Mouse (Mus musculus) brown adipose tissue, adult 24 weeks (tissue): Measurements from ENCODE around the gene Gm6337. TPM values are rescaled to one million over a fixed set of nuclear protein-coding genes. Genes with fewer than 3 reads are reported as not detected.
A peak's percentile ranks its signal among the peaks of the same experiment; 100 is the strongest.
"Not testable (repeated sequence)": the region's sequence is repeated elsewhere in the genome, so short reads cannot be mapped to it uniquely, and the experiment has no call there.

Source experiments
- H3K27ac ChIP-seq: fragments of 200-500 bp; replicated peaks from 2 replicates; pipeline ENCODE4 v1.5.1; 2012; ENCODE audit warnings: low read depth, mild to moderate bottlenecking, low read length
- H3K4me1 ChIP-seq: fragments of 200-500 bp; 2 replicates; pipeline ENCODE4 v1.6.1; 2012; ENCODE audit warnings: low read length, mixed read lengths; ENCODE audit not compliant: control insufficient read depth, insufficient read depth, insufficient read length
- H3K4me3 ChIP-seq: fragments of 200-500 bp; 2 replicates; pipeline ENCODE4 v1.5.1; 2012; ENCODE audit warnings: low read depth, mild to moderate bottlenecking, low read length, moderate library complexity; ENCODE audit not compliant: insufficient read depth
- polyA plus RNA-seq: library from polyadenylated mRNA; stranded (reverse); fragments of >200 nt; gene quantifications from 2 replicates; pipeline ENCODE4 v1.2.4, GENCODE M21; 2012; ENCODE audit not compliant: missing spikeins, insufficient read depth, insufficient read length

Gene Gm6337
- polyA plus RNA-seq: not detected in 2 replicates

GRCm38 (mm10) chr14:6058167-6058566, at the start of gene Gm6337:
Gene Gm6337, minus strand, starts transcription at chr14:6058267.
- not testable (repeated sequence) for H3K4me3 ChIP-seq, H3K27ac ChIP-seq, H3K4me1 ChIP-seq

GRCm38 (mm10) chr14:6107500-6107899, 49.4 kb upstream of the Gm6337 start:
- Histone ChIP-seq H3K27ac (peak overlapping the region; percentile 56), H3K4me3 (peak overlapping the region; percentile 41; the same call in 1 of the 2 replicates)
- H3K4me1 ChIP-seq: not testable (repeated sequence)

GRCm38 (mm10) chr14:6093842-6094241, 35.8 kb upstream of the Gm6337 start, which contains the start of gene Gm8206:
Gene Gm8206, minus strand, starts transcription at chr14:6093942.
- H3K4me1 ChIP-seq, H3K4me3 ChIP-seq, H3K27ac ChIP-seq: not testable (repeated sequence)

Other genes with a start within 250 kb of the Gm6337 start
- not detected in 2 replicates for gene Gm3424, start 227.9 kb downstream of the Gm6337 start, polyA plus RNA-seq
- gene Gm8237, start 177.9 kb downstream of the Gm6337 start, polyA plus RNA-seq: not detected in 2 replicates
- not detected in 2 replicates for gene Gm3248, start 96.5 kb downstream of the Gm6337 start, polyA plus RNA-seq
- not detected in 2 replicates for gene Gm3453, start 79.1 kb downstream of the Gm6337 start, polyA plus RNA-seq
- gene Gm8206, start 35.7 kb upstream of the Gm6337 start, polyA plus RNA-seq: not detected in 2 replicates
- gene Gm3468, start 50.4 kb upstream of the Gm6337 start, polyA plus RNA-seq: not detected in 2 replicates
- gene Gm3476, start 67.5 kb upstream of the Gm6337 start, polyA plus RNA-seq: not detected in 2 replicates
- not detected in 2 replicates for gene Gm21560, start 161.0 kb upstream of the Gm6337 start, polyA plus RNA-seq
- gene Gm3411, start 229.0 kb upstream of the Gm6337 start, polyA plus RNA-seq: not detected in 2 replicates
- not detected in 2 replicates for gene Gm21103, start 246.6 kb upstream of the Gm6337 start, polyA plus RNA-seq